Mouse (Mus musculus) lung, postnatal 4 days (tissue): Measurements from ENCODE around the gene Gm12184.
A peak's percentile ranks its signal among the peaks of the same experiment; 100 is the strongest.
"Not testable (repeated sequence)": the region's sequence is repeated elsewhere in the genome, so short reads cannot be mapped to it uniquely, and the experiment has no call there.

Experiments used
- DNase-seq, 2 experiments: peaks; one replicate each; pipeline ENCODE4 v3.0.0; 2021

Gene Gm12184

GRCm38 (mm10) chr11:48822768-48823512 is 3.5 kb downstream of the Gm12184 start:
- no peak for DNase-seq

GRCm38 (mm10) chr11:48821299-48821698 is 5.2 kb downstream of the Gm12184 start:
- not testable (repeated sequence) for DNase-seq

GRCm38 (mm10) chr11:48820308-48820674 is 6.2 kb downstream of the Gm12184 start:
- DNase-seq, result no peak

- DNase-seq, result no peak
Observed at GRCm38 (mm10) chr11:48819614-48820307, 6.7 kb downstream of the Gm12184 start.

GRCm38 (mm10) chr11:48818346-48818745 is 8.1 kb downstream of the Gm12184 start:
- DNase-seq, result peak; percentile 72 to 88

- DNase-seq, result no peak
Observed at GRCm38 (mm10) chr11:48817794-48818193, 8.7 kb downstream of the Gm12184 start.

- DNase-seq, result peak; percentile 99 to 100
Observed at GRCm38 (mm10) chr11:48816800-48817665, 9.4 kb downstream of the Gm12184 start, which contains the start of gene Trim41. Gene Trim41 (minus strand): TSS chr11:48817353.

GRCm38 (mm10) chr11:48816281-48816781 is 10.1 kb downstream of the Gm12184 start:
- DNase-seq, result peak; percentile 60 to 69

- peak in 1 of 2 experiments; percentile 26 for DNase-seq
Observed at GRCm38 (mm10) chr11:48815851-48816250, 10.6 kb downstream of the Gm12184 start.

- DNase-seq, result no peak
Observed at GRCm38 (mm10) chr11:48813782-48814181, 12.7 kb downstream of the Gm12184 start.

GRCm38 (mm10) chr11:48810142-48810541 is 16.3 kb downstream of the Gm12184 start:
- no peak for DNase-seq

- DNase-seq, result no peak
Observed at GRCm38 (mm10) chr11:48809434-48809830, 17.0 kb downstream of the Gm12184 start.

- peak; percentile 27 to 66 for DNase-seq
Observed at GRCm38 (mm10) chr11:48808737-48809433, 17.6 kb downstream of the Gm12184 start.

GRCm38 (mm10) chr11:48808304-48808646 is 18.2 kb downstream of the Gm12184 start:
- no peak for DNase-seq

GRCm38 (mm10) chr11:48807563-48808303 is 18.7 kb downstream of the Gm12184 start:
- DNase-seq, result peak in 1 of 2 experiments; percentile 25

- no peak for DNase-seq
Observed at GRCm38 (mm10) chr11:48806856-48807562, 19.4 kb downstream of the Gm12184 start.

- no peak for DNase-seq
Observed at GRCm38 (mm10) chr11:48804922-48805321, 21.5 kb downstream of the Gm12184 start.

- no peak for DNase-seq
Observed at GRCm38 (mm10) chr11:48803988-48804387, 22.5 kb downstream of the Gm12184 start.

GRCm38 (mm10) chr11:48801831-48802772 is 24.4 kb downstream of the Gm12184 start:
- no peak for DNase-seq
